In genomic region chr19:24278859-24279258, GRCm38 (mm10) we compare ENCODE assay signal across 10 mouse cellular contexts. TPM values are rescaled to one million over a fixed set of nuclear protein-coding genes. Genes with fewer than 3 reads are reported as not detected.
A peak's percentile ranks its signal among the peaks of the same experiment; 100 is the strongest.
DNase-seq lines count a peak whose midpoint lies in the region; ATAC-seq lines count a peak whose summit lies in the region.
"Had no signal": no experiment of that assay in that cellular context is flagged by ENCODE, and none has a peak within 500 bp of the region (broad histone marks: within the 10 kb centered on the region; RNA-seq: fewer than 3 reads in every experiment).

No protein-coding gene starts in this region.

- ATAC-seq in neural tube, embryonic 11.5 days (ENCODE audit: insufficient read depth, low FRiP score, low TSS enrichment) = no peak
- ATAC-seq in limb, embryonic 13.5 days (ENCODE audit: low FRiP score, low read depth) = no peak
- ATAC-seq in stomach, embryonic 16.5 days (ENCODE audit: insufficient read depth, low FRiP score) = no peak

- H3K27me3 ChIP-seq in neural tube, embryonic 11.5 days (ENCODE audit: control insufficient read depth, insufficient read depth, low read length) = no peaks in the 10 kb centered on the region
- H3K27me3 ChIP-seq in limb, embryonic 13.5 days = no peaks in the 10 kb centered on the region
- H3K27me3 ChIP-seq in stomach, embryonic 16.5 days (ENCODE audit: control insufficient read depth, insufficient read depth, low read length) = no peaks in the 10 kb centered on the region

- H3K4me3 ChIP-seq in neural tube, embryonic 11.5 days (ENCODE audit: low read depth, low read length) = no peak overlapping the region; the same call in 1 of the 2 replicates
- peak overlapping the region; percentile 63 for H3K4me3 ChIP-seq in limb, embryonic 13.5 days
- H3K4me3 ChIP-seq in stomach, embryonic 16.5 days (replicated peaks; ENCODE audit: low read length) = no peak overlapping the region

- no peaks in the 10 kb centered on the region for H3K36me3 ChIP-seq in neural tube, embryonic 11.5 days (ENCODE audit: control insufficient read depth, insufficient read depth, low read length)
- H3K36me3 ChIP-seq in limb, embryonic 13.5 days = peaks cover 20% of the 10 kb centered on the region
- H3K36me3 ChIP-seq in stomach, embryonic 16.5 days (ENCODE audit: control insufficient read depth, insufficient read depth, low read length) = no peaks in the 10 kb centered on the region

- no peaks in the 10 kb centered on the region for H3K9me3 ChIP-seq in neural tube, embryonic 11.5 days (ENCODE audit: control insufficient read depth, low read length)
- H3K9me3 ChIP-seq in limb, embryonic 13.5 days = no peaks in the 10 kb centered on the region
- no peaks in the 10 kb centered on the region for H3K9me3 ChIP-seq in stomach, embryonic 16.5 days (replicated peaks; ENCODE audit: control insufficient read depth, low read length)

- H3K4me2 ChIP-seq in neural tube, embryonic 11.5 days (ENCODE audit: low read depth) = peak overlapping the region; percentile 90; the same call in 1 of the 2 replicates
- H3K4me2 ChIP-seq in limb, embryonic 13.5 days (replicated peaks) = peak overlapping the region; percentile 79
- H3K4me2 ChIP-seq in stomach, embryonic 16.5 days (ENCODE audit: low read depth, low read length) = peak overlapping the region; percentile 74

- no peak overlapping the region for H3K27ac ChIP-seq in neural tube, embryonic 11.5 days (ENCODE audit: low read depth, low read length)
- H3K27ac ChIP-seq in limb, embryonic 13.5 days = no peak overlapping the region
- H3K27ac ChIP-seq in stomach, embryonic 16.5 days (ENCODE audit: low read length) = no peak overlapping the region

- H3K9ac ChIP-seq in neural tube, embryonic 11.5 days (ENCODE audit: low read length) = no peak overlapping the region
- H3K9ac ChIP-seq in limb, embryonic 13.5 days = peak overlapping the region; percentile 77; the same call in 1 of the 2 replicates
- peak overlapping the region; percentile 1; the same call in 1 of the 2 replicates for H3K9ac ChIP-seq in stomach, embryonic 16.5 days (ENCODE audit: low read length)

- 86% methylated on average over 15 of the region's 15 CpGs for WGBS in neural tube, embryonic 11.5 days
- 85% methylated on average over 15 of the region's 15 CpGs for WGBS in limb, embryonic 13.5 days
- 81% methylated on average over 15 of the region's 15 CpGs for WGBS in stomach, embryonic 16.5 days

- peak; percentile 18 to 37 for DNase-seq in cerebellum, postnatal 10 days
- no peak for DNase-seq in cerebellum, adult 9-10 months
- DNase-seq in neural tube, embryonic 11.5 days (ENCODE audit: low spot score) = no peak
- no peak for DNase-seq in neural tube, embryonic 10.5 days (ENCODE audit: extremely low spot score, low spot score)
- DNase-seq in left cerebral cortex, adult 8-10 months (ENCODE audit: low spot score in 2 of 2) = no peak
- DNase-seq in layer of hippocampus, adult 9-11 months = no peak
- DNase-seq: gastrocnemius, postnatal 14 days; lung, adult 18-20 months had no signal

- peaks cover 9% of the 10 kb centered on the region; the same call in 1 of the 2 replicates for H3K4me1 ChIP-seq in neural tube, embryonic 11.5 days (ENCODE audit: control insufficient read depth, insufficient read depth, low read length)
- H3K4me1 ChIP-seq in limb, embryonic 13.5 days = peaks cover 12% of the 10 kb centered on the region
- H3K4me1 ChIP-seq in stomach, embryonic 16.5 days (ENCODE audit: control insufficient read depth, insufficient read depth, low read length) = peaks cover 8% of the 10 kb centered on the region; the same call in 1 of the 2 replicates

RNA-seq across cellular contexts. Expression of gene Fxn, which starts 1.5 kb away (rescaled TPM):
- 47.6 and 49.1 TPM in 2 replicates for polyA plus RNA-seq in neural tube, embryonic 11.5 days (2014; fragmentation: Nextera tagmentation; extraction: Ambion mirVana)
- 56.6 and 60.8 TPM in 2 replicates for polyA plus RNA-seq in limb, embryonic 13.5 days (2015; fragmentation: Nextera tagmentation; extraction: Ambion mirVana)
- 32.5 and 40.2 TPM in 2 replicates for polyA plus RNA-seq in stomach, embryonic 16.5 days (2015; fragmentation: Nextera tagmentation; extraction: Ambion mirVana)
- total RNA-seq in left cerebral cortex, adult 8-10 months (2022) = 1 to 10 TPM; 6.2 to 9.0 (median 7.8) TPM

RNA-seq across cellular contexts. Expression of gene Tjp2, which starts 54.0 kb away (rescaled TPM):
- 31.9 and 32.5 TPM in 2 replicates for polyA plus RNA-seq in neural tube, embryonic 11.5 days (2014; fragmentation: Nextera tagmentation; extraction: Ambion mirVana)
- 14.5 and 17.3 TPM in 2 replicates for polyA plus RNA-seq in limb, embryonic 13.5 days (2015; fragmentation: Nextera tagmentation; extraction: Ambion mirVana)
- 30.4 and 31.1 TPM in 2 replicates for polyA plus RNA-seq in stomach, embryonic 16.5 days (2015; fragmentation: Nextera tagmentation; extraction: Ambion mirVana)
- total RNA-seq in left cerebral cortex, adult 8-10 months (2022) = 10 to 100 TPM; 22.2 to 25.1 (median 23.3) TPM

Comparison
In these comparisons a context has a peak if more than half of its experiments do, and no peak if none do; other contexts are left out.
1. DNase-seq: peak in cerebellum, postnatal 10 days (2 of 2); none in cerebellum, adult 9-10 months (single experiment), neural tube, embryonic 11.5 days (single experiment), neural tube, embryonic 10.5 days (single experiment), left cerebral cortex, adult 8-10 months (0 of 2) and layer of hippocampus, adult 9-11 months (single experiment).
2. Peak in every context shown above with its lines, with median percentiles within 50 percentile points of each other: H3K4me2 ChIP-seq.